Mouse (Mus musculus): ENCODE data around the gene Dbp.

The Dbp gene

GRCm38 (mm10) chr7:45695098-45695497, 9.8 kb upstream of the Dbp start:
- DNase-seq: no peak

- DNase-seq: no peak
Measured at GRCm38 (mm10) chr7:45697894-45698293, 7.0 kb upstream of the Dbp start.

GRCm38 (mm10) chr7:45699523-45700141, 5.3 kb upstream of the Dbp start, which contains the start of gene Car11:
Car11 (plus strand) TSS chr7:45699843.
- DNase-seq: no peak

- DNase-seq: peak; percentile 47
Measured at GRCm38 (mm10) chr7:45700301-45701015, 4.4 kb upstream of the Dbp start.

- no peak for DNase-seq
Measured at GRCm38 (mm10) chr7:45701072-45701471, 3.8 kb upstream of the Dbp start.

- no peak for DNase-seq
Measured at GRCm38 (mm10) chr7:45701607-45702006, 3.3 kb upstream of the Dbp start.

- DNase-seq: no peak
Measured at GRCm38 (mm10) chr7:45702316-45702715, 2.6 kb upstream of the Dbp start.

- DNase-seq: no peak
Measured at GRCm38 (mm10) chr7:45702809-45703520, 1.9 kb upstream of the Dbp start.

GRCm38 (mm10) chr7:45703521-45704033, 1.3 kb upstream of the Dbp start:
- DNase-seq: no peak

- DNase-seq: peak; percentile 52
Measured at GRCm38 (mm10) chr7:45704046-45704559, 785 bp upstream of the Dbp start.

- DNase-seq: no peak
Measured at GRCm38 (mm10) chr7:45705443-45705864, 566 bp downstream of the Dbp start.

- peak; percentile 62 for DNase-seq
Measured at GRCm38 (mm10) chr7:45705873-45706281, 989 bp downstream of the Dbp start.

- DNase-seq: peak; percentile 91
Measured at GRCm38 (mm10) chr7:45706721-45707241, 1.9 kb downstream of the Dbp start.

GRCm38 (mm10) chr7:45707375-45707967, 2.6 kb downstream of the Dbp start:
- DNase-seq: peak; percentile 86

GRCm38 (mm10) chr7:45708221-45708761, 3.4 kb downstream of the Dbp start:
- no peak for DNase-seq

GRCm38 (mm10) chr7:45709036-45709435, 4.1 kb downstream of the Dbp start:
- DNase-seq: no peak

- DNase-seq: no peak
Measured at GRCm38 (mm10) chr7:45709677-45710355, 4.9 kb downstream of the Dbp start.

- DNase-seq: no peak
Measured at GRCm38 (mm10) chr7:45710477-45711191, 5.7 kb downstream of the Dbp start.

GRCm38 (mm10) chr7:45711316-45712021, 6.6 kb downstream of the Dbp start:
- DNase-seq: no peak

- DNase-seq: no peak
Measured at GRCm38 (mm10) chr7:45712022-45712757, 7.3 kb downstream of the Dbp start.

Measured in liver (tissue).